Mouse (Mus musculus): ENCODE data around the gene Cdkal1. TPM values are rescaled to one million over a fixed set of nuclear protein-coding genes. Genes with fewer than 3 reads are reported as not detected.

The Cdkal1 gene
- polyA plus RNA-seq, 1 experiment from 2014 or later: 8.7 TPM

DNA sequence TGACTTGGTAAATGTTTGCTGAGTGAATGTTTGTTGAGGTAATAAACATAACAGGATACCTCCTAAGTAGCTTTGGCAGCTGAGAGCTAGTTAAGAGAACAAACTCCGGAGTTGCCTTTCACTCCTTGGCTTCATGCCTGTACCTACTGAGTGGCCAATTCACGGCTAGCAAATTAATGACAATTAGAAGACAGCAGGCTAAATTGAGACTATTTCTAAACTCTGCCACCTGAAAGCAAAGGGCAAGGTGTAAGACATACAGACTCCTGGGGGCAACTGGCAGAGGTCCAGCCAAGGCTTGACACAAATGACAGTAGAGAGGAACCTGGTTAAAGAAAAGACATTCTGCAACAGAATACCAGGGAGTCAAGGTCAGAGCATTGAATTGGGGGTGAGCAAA lies 457.0 kb downstream of the Cdkal1 start:
- no peak overlapping the region for H3K4me3 ChIP-seq (ENCODE audit: low read depth, low read length)

DNA sequence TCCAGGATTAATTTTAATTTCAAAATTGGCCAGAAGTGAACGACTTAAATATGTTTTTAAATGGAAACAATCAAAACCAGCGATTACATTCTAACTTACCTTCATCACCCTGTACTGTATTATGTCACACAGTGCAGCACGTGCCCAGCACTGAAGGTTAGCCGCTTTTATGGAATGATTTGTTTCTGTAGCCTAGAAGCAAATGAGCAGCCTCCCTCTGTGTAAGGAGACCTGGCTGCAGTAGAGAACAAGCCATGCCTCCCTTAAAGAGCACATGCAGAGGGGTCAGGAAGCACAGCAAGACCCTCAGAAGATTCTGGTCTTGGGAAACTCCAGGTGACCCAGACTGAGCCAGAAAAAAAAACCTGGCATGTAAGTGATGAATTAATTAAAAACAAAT lies 459.8 kb downstream of the Cdkal1 start:
- Histone ChIP-seq H3K27me3 (ENCODE audit: insufficient read depth, low read length) (no peaks in the 10 kb centered on the region), H3K9ac (replicated peaks) (no peak overlapping the region), H3K36me3 (replicated peaks; ENCODE audit: insufficient read depth, low read length) (no peaks in the 10 kb centered on the region), H3K27ac (ENCODE audit: low read depth) (no peak overlapping the region), H3K4me2 (ENCODE audit: low read depth, low read length) (no peak overlapping the region), H3K4me1 (ENCODE audit: insufficient read depth) (no peaks in the 10 kb centered on the region), H3K9me3 (ENCODE audit: low read length) (no peaks in the 10 kb centered on the region), H3K4me3 (ENCODE audit: low read depth, low read length) (no peak overlapping the region)
- no peak for DNase-seq
- ATAC-seq: no peak
- WGBS (ENCODE audit: insufficient replicate concordance): 85% methylated on average over 4 of the region's 4 CpGs
- no peak for TF ChIP-seq CTCF (IDR thresholded peaks at IDR 0.05; ENCODE audit: low read depth)
- no peak for TF ChIP-seq EP300 (IDR thresholded peaks at IDR 0.05; ENCODE audit: low read depth)

More for the DNA sequence above, 457.0 kb downstream of the Cdkal1 start:
- Histone ChIP-seq H3K36me3 (replicated peaks; ENCODE audit: insufficient read depth, low read length) (no peaks in the 10 kb centered on the region), H3K27ac (ENCODE audit: low read depth) (no peak overlapping the region), H3K27me3 (ENCODE audit: insufficient read depth, low read length) (no peaks in the 10 kb centered on the region), H3K4me2 (ENCODE audit: low read depth, low read length) (no peak overlapping the region), H3K9me3 (ENCODE audit: low read length) (no peaks in the 10 kb centered on the region), H3K4me1 (ENCODE audit: insufficient read depth) (no peaks in the 10 kb centered on the region), H3K9ac (replicated peaks) (no peak overlapping the region)
- 72% methylated on average over 2 of the region's 2 CpGs for WGBS (ENCODE audit: insufficient replicate concordance)
- no peak for DNase-seq
- TF ChIP-seq CTCF (IDR thresholded peaks at IDR 0.05; ENCODE audit: low read depth) (no peak), EP300 (IDR thresholded peaks at IDR 0.05; ENCODE audit: low read depth) (no peak)
- no peak for ATAC-seq

DNA sequence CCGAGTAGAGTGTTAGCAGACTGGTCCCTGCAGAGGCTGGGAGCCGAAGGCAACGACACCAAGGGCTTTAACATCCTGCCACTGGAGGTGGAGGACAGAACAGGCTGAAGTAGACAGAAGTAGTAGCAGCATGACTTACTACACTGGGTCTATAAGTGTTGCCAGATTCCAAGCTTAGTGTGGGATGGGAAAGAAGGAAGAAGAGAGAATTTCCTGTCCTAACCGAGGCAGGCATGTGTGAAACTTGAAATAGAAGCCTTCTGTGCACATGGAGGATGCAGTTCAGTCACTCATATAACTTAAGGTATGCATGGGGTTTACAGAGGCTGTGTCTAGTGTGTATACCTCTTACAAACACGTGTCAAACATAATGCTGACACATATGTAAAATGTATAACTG lies 465.4 kb downstream of the Cdkal1 start:
- H3K4me3 ChIP-seq (ENCODE audit: low read depth, low read length): no peak overlapping the region
- H3K4me1 ChIP-seq (ENCODE audit: insufficient read depth): no peaks in the 10 kb centered on the region
- no peak overlapping the region for H3K4me2 ChIP-seq (ENCODE audit: low read depth, low read length)
- WGBS (ENCODE audit: insufficient replicate concordance): 71% methylated on average over 5 of the region's 5 CpGs
- no peak for DNase-seq
- no peaks in the 10 kb centered on the region for H3K9me3 ChIP-seq (ENCODE audit: low read length)
- ATAC-seq: no peak
- TF ChIP-seq CTCF (IDR thresholded peaks at IDR 0.05; ENCODE audit: low read depth) (no peak), EP300 (IDR thresholded peaks at IDR 0.05; ENCODE audit: low read depth) (no peak)
- H3K9ac ChIP-seq (replicated peaks): no peak overlapping the region
- no peak overlapping the region for H3K27ac ChIP-seq (ENCODE audit: low read depth)
- H3K27me3 ChIP-seq (ENCODE audit: insufficient read depth, low read length): no peaks in the 10 kb centered on the region
- no peaks in the 10 kb centered on the region for H3K36me3 ChIP-seq (replicated peaks; ENCODE audit: insufficient read depth, low read length)

DNA sequence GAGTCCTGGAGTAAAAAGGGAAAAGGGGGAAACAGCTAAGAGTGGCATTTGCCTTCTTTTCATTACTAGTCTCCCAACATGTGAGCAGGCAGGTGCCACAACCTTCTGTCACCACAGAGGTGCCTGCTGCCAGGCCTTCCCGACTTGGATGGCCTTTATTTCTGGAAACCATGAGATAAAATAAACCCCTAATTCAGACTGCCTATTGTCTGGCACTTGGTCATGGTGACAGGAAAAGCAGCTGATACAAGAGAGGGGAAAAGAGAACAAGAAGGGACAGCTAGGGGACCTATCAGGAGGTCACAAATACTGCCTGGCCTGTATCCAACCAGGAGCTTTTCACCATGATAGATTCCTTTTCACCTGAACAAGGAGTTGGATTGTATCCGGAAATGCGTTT lies 466.6 kb downstream of the Cdkal1 start:
- no peaks in the 10 kb centered on the region for H3K36me3 ChIP-seq (replicated peaks; ENCODE audit: insufficient read depth, low read length)
- DNase-seq (no peak), ATAC-seq (no peak)
- no peaks in the 10 kb centered on the region for H3K27me3 ChIP-seq (ENCODE audit: insufficient read depth, low read length)
- H3K9me3 ChIP-seq (ENCODE audit: low read length): no peaks in the 10 kb centered on the region
- no peak overlapping the region for H3K4me2 ChIP-seq (ENCODE audit: low read depth, low read length)
- H3K9ac ChIP-seq (replicated peaks): no peak overlapping the region
- TF ChIP-seq EP300 (IDR thresholded peaks at IDR 0.05; ENCODE audit: low read depth) (no peak), CTCF (IDR thresholded peaks at IDR 0.05; ENCODE audit: low read depth) (no peak)
- WGBS (ENCODE audit: insufficient replicate concordance): 79% methylated on average over 3 of the region's 3 CpGs
- H3K27ac ChIP-seq (ENCODE audit: low read depth): no peak overlapping the region
- H3K4me3 ChIP-seq (ENCODE audit: low read depth, low read length): no peak overlapping the region
- H3K4me1 ChIP-seq (ENCODE audit: insufficient read depth): no peaks in the 10 kb centered on the region

DNA sequence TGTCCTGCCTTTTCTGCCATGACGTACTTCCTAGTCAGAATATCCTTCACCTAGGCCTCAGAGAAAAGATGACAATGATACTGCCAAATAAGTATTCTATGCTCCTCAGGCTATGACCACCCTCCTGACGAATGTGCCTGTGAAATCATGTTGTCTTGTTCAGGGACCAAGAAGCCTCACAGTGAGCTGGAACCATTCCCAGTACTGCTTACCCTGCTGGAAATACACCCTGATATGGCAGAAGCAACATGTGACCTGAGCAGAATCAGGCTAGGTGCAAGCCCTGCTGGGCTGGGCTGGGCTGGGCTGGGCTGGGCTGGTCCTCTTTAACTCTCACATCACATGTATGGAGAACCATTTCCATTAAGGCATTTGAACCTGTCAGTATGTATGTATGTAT lies 477.9 kb downstream of the Cdkal1 start:
- Histone ChIP-seq H3K9ac (replicated peaks) (no peak overlapping the region), H3K4me2 (ENCODE audit: low read depth, low read length) (no peak overlapping the region), H3K9me3 (ENCODE audit: low read length) (no peaks in the 10 kb centered on the region), H3K4me3 (ENCODE audit: low read depth, low read length) (no peak overlapping the region), H3K4me1 (ENCODE audit: insufficient read depth) (peaks cover 2% of the 10 kb centered on the region; the same call in 1 of the 2 replicates), H3K36me3 (replicated peaks; ENCODE audit: insufficient read depth, low read length) (no peaks in the 10 kb centered on the region), H3K27ac (ENCODE audit: low read depth) (no peak overlapping the region), H3K27me3 (ENCODE audit: insufficient read depth, low read length) (no peaks in the 10 kb centered on the region)
- TF ChIP-seq CTCF (IDR thresholded peaks at IDR 0.05; ENCODE audit: low read depth) (no peak), EP300 (IDR thresholded peaks at IDR 0.05; ENCODE audit: low read depth) (no peak)
- ATAC-seq: no peak
- DNase-seq: no peak
- WGBS (ENCODE audit: insufficient replicate concordance): 75% methylated on average over 2 of the region's 2 CpGs

DNA sequence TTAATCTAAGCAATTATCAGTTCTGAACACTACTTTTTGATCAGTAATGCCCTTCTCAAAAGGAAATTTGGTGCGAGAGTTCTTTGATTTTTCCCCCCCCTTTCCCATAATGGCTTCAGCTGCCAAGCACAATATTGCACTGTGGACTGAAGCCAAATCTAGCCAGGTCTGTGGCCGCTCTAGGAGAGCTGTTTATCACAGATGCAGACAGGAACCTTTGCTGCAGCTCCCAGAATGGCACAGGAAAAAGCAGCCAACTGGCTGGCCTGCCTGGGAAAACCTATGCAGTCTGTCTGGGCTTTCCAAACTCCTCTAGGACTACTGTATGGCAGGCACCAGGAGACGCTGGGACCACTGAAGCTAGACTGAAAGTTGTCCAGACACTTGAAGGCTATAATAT lies 483.6 kb downstream of the Cdkal1 start:
- TF ChIP-seq EP300 (IDR thresholded peaks at IDR 0.05; ENCODE audit: low read depth) (no peak), CTCF (IDR thresholded peaks at IDR 0.05; ENCODE audit: low read depth) (no peak)
- no peaks in the 10 kb centered on the region for H3K4me1 ChIP-seq (ENCODE audit: insufficient read depth)
- no peak overlapping the region for H3K4me2 ChIP-seq (ENCODE audit: low read depth, low read length)
- no peak overlapping the region for H3K9ac ChIP-seq (replicated peaks)
- 65% methylated on average over 3 of the region's 3 CpGs for whole genome bisulfite sequencing (ENCODE audit: insufficient replicate concordance)
- no peaks in the 10 kb centered on the region for H3K36me3 ChIP-seq (replicated peaks; ENCODE audit: insufficient read depth, low read length)
- no peak for ATAC-seq
- H3K27me3 ChIP-seq (ENCODE audit: insufficient read depth, low read length): no peaks in the 10 kb centered on the region
- DNase-seq: no peak
- no peaks in the 10 kb centered on the region for H3K9me3 ChIP-seq (ENCODE audit: low read length)
- no peak overlapping the region for H3K4me3 ChIP-seq (ENCODE audit: low read depth, low read length)
- H3K27ac ChIP-seq (ENCODE audit: low read depth): no peak overlapping the region

DNA sequence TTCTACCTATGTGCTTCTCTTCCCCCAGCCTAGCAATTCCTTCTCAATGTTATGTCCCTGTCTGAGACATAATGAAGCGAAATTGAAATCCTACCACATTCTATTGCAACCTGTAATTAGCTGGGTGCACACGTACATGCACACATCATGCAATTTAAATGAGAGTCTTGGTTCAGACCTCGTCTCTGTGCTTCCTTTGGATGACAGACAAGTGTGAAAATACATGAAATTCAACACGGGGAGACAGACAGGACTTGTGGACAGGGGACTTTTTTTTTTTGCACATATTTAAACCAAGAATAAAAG lies 484.1 kb downstream of the Cdkal1 start:
- Histone ChIP-seq H3K4me1 (ENCODE audit: insufficient read depth) (no peaks in the 10 kb centered on the region), H3K27ac (ENCODE audit: low read depth) (no peak overlapping the region), H3K27me3 (ENCODE audit: insufficient read depth, low read length) (no peaks in the 10 kb centered on the region), H3K9ac (replicated peaks) (no peak overlapping the region), H3K4me3 (ENCODE audit: low read depth, low read length) (no peak overlapping the region), H3K4me2 (ENCODE audit: low read depth, low read length) (no peak overlapping the region), H3K36me3 (replicated peaks; ENCODE audit: insufficient read depth, low read length) (no peaks in the 10 kb centered on the region), H3K9me3 (ENCODE audit: low read length) (no peaks in the 10 kb centered on the region)
- 66% methylated on average over 4 of the region's 4 CpGs for whole genome bisulfite sequencing (ENCODE audit: insufficient replicate concordance)
- ATAC-seq (no peak), DNase-seq (no peak)
- TF ChIP-seq EP300 (IDR thresholded peaks at IDR 0.05; ENCODE audit: low read depth) (no peak), CTCF (IDR thresholded peaks at IDR 0.05; ENCODE audit: low read depth) (no peak)

Measured in liver, postnatal 0 days (tissue).